Mouse (Mus musculus) liver, adult (tissue): ENCODE data around the gene Dusp21.

Experiments used
- GATA4 ChIP-seq: IDR thresholded peaks from 2 replicates; pipeline ENCODE4 v1.6.1; 2014; ENCODE audit warnings: mild to moderate bottlenecking, low read length; ENCODE audit not compliant: insufficient replicate concordance

Gene Dusp21

DNA sequence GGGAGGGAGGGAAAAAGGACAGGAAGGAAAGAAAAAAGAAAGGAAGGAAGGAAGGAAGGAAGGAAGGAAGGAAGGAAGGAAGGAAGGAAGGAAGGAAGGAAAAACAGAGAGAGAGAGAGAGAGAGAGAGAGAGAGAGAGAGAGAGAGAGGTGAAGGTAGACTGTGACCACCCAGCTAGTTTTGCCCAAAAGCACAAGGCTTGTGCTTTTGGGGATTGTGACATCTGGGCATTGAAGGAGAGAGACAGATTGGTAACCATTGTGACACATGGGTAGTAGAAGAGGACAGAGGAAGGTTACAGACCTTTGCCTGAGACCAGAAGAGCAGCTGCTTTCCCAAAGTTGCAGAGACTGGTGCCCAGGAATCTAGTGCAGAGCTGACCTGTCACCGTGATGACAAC, at the start of gene Dusp21:
Gene Dusp21, plus strand, starts transcription at position 301 of the 400 bp plus-strand sequence.
- no peak for TF ChIP-seq GATA4

DNA sequence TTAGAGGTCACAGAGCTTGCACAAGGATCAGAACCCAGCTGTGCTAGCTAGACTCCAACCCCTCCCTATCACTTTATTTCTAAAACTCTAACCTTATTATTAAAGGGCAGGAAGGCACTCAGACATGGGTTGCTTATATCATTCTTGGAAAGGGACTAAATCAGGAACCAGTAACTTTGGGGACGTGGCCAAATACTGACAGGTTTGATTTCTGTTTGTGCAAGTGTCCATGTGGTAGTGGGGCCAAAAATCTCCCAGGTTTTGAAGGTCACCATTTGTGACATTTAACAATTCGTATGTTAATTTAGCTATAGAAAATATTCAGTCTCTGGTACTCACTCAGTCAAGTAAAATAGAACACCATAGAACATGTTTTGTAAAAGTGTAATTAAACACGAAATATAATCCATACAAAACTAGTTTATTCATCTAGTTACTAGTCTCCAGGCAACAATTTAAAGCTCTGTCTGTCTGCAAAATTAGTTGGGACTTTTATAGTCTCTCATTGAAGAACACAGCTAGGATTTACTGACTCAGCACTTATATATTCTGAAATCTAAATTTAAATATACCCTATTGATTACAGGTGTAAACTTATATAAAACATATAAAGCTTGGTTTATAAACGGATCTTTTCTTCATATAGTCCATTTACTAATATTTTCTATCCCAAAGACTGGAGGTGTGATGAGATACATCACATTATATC, 15.2 kb downstream of the Dusp21 start:
- no peak for TF ChIP-seq GATA4

DNA sequence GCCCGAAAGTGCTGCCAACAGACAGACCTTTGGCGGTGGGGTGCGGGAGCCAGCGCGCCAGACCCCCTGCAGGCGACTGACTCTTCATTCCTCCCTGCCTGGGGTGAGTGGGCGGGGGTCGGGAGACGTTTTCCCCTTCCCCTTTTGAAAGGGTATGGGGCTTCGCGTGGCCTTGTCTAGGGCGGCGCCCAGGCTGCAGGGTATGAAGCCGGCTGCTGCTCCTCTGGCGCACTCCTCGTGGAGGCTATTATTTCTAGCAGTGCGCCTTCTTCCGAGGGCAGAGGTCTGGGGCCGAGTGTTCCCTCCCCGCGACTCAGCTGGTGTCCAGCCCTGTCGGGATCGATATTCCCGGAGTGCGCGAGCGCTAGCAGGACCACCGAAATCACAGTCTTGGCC, 16.1 kb downstream of the Dusp21 start:
- TF ChIP-seq GATA4: no peak

DNA sequence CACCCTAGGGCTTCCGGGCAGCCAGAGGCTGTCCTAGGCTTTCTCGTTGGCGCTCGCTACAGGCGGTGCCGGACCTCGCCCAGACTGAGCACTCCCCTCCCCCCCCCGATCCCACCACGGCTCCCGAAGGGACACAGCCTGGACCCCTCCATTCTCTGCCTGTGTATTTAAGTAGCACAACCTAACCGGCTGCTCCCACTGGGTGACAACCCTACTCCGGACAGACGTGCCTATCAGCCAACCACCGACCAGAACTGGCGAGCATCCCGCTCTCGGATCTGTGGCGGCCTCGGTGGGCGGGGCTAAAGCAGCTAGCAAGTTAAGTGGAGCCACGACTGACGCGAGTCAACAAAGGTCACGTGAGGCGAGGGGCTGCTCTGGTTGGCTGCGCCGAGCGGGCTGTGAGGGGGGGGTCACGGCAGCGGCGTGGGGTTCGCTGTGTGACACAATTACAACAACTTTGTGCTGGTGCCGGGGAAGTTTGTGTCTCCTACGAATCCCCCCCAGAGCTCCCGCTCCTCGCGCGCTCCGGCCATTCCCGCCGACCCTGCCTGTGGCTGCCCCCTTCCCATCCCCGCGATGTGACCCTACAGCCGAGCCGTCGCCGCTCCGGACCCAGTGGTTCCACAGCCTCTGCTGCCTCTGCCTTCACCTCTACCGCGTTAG, 16.7 kb downstream of the Dusp21 start, which contains the start of gene Kdm6a:
Gene Kdm6a, plus strand, starts transcription at position 384 of the 666 bp plus-strand sequence.
- no peak for TF ChIP-seq GATA4

DNA sequence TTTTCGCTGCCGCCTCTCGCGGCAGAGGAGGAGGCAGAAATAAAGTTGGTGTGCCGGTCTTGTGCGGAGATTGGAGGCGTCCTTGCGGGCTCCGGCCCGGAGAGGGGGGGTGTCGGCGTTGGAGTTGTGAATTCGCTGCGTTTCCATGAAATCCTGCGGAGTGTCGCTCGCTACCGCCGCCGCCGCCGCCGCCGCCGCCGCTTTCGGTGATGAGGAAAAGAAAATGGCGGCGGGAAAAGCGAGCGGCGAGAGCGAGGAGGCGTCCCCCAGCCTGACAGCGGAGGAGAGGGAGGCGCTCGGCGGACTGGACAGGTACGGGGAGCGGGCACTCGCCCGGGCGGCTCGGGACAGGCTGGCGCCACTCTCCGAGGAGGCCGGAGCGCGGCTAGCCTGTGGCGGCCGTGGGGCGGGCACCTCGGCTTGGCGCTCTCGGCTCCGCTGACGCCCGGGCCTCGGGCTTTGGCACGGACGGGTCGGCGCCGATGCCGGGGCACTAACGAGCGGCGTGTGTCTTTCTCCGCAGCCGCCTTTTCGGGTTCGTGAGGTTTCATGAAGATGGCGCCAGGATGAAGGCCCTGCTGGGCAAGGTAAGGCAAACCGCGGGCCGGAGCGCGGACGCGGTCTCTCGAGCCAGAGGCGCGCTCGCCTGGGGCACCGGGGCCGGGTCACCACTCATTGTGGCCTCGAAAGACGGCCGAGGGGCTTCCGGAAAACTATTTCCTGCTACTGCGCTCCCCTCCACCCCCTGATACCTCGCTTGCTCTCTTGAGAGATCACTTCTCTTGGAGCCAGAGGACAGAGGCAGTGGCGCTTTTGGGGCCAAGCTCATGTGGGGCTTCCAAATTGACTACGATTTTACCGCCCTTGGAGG, 17.4 kb downstream of the Dusp21 start:
- TF ChIP-seq GATA4: no peak

DNA sequence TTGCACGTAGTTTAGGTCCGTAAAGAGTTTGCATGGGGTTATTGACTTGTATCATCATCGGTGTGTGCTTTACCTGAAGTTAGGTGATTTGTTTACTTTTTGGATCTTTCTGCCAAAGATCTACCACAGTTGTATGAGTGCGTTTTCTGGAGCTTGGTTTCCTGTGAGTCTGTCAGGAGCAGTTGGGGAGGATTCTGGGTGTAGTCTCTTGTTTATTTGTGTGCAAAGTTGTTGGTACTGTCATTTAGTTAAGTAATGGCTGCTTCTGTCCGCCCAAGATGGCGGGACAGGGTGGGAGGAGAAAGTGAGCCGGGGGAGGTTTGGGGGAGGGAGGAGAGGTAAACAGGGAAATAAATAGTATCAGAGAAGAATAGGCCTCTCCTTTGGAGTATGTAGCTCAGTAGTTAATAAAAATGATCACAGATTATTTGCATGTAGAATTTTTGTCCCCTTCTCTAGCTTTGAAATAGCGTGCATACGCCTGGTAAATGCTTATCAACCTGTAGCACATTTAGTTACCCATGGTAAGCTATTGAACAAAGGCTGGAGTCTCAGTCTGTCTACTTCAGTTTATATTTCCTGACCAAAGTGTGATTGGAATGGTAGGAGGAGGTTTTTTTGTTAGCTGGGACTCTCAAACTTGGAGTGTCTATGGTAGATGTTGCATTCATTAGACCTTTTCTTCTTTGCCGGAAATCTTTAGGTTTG, 18.4 kb downstream of the Dusp21 start:
- TF ChIP-seq GATA4: no peak

DNA sequence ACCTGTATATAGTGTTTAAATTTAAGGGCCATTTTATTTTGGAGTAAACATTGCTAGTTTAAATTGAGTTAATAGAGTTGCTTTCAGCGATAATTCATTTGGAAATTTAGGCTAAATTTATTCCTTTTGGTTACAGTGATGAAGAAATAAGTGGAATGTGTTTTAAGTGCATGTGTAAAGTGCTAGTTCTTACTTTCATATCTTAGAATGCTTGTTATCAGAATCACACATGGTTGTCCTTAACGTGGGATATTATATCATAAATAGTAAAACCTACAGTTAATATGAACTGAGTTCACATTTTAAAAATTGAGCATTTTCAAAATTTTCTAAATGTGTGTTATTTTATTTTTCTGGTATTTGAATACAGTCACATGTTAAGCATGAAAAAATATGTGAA, 19.5 kb downstream of the Dusp21 start:
- no peak for TF ChIP-seq GATA4

DNA sequence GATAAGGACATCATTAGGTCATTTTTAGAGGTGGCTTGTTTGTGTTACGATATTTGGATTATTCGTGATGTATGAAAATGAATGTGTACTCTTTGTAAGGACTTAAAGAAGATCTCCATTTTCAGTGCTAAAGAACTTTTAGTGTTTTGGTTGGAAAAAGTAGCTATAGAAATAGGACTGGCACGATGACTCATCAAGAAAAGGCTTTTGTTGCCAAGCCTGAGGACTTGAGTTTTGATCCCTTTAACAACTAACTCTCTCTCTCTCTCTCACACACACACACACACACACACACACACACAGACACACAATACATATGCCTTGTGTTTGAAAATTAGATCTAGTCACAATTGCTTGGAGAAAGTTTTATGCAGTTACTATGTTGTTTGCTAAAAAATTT, 21.3 kb downstream of the Dusp21 start:
- TF ChIP-seq GATA4: no peak

DNA sequence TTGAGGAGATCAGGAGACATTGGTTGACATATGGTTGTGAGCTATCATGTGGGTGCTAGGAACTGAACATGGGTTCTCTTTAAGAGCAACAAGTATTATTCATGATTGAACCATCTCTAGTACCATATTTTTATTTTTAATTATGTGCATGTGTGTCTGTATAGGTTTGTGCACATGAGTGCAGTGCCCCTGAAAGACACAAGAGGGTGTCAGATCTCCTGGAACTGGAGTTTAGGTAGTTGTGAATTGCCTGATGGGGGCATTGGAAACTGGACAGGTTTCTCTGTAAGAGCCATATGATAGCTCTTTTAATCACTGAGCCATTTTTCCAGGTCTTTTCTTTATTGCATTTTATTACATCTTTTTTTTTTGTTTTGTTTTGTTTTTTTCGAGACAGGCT, 23.3 kb downstream of the Dusp21 start:
- TF ChIP-seq GATA4: no peak

DNA sequence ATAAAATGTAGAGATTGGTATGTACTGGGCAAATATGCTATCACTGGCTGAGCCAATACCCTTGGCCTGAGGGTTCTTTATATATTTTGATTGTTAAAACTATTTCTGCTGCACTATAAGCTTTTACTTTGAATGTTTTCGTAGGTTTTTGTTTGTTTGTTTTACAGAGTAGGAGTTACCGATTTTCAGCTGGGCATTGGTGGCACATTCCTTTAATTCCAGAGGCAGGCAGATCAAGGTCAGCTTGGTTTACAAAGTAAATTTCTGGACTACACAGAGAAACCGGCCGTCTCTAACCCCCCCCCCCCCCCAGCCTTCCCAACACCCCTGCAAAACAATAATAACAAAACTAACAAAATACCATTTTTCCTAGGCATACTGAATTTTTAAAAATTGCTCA, 29.2 kb downstream of the Dusp21 start:
- no peak for TF ChIP-seq GATA4

DNA sequence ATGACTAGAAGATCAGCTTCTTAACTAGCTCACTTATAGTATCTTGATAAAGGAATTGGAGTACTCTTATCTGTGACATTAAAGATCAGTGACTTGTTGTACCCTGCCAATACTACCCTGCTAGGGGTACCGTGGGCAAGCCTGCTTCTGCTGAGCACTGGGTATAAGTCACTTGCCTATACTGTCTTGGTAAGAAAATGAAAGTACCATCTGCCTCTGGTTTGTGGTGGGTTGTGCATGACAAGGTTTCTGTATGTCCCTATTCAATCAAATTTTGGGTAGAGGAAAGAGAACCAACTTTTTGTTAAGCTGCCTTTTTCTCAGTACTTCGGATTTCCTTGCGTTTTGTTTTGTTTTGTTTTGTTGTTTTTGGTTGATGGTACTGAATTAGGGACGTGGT, 32.1 kb downstream of the Dusp21 start:
- TF ChIP-seq GATA4: no peak

DNA sequence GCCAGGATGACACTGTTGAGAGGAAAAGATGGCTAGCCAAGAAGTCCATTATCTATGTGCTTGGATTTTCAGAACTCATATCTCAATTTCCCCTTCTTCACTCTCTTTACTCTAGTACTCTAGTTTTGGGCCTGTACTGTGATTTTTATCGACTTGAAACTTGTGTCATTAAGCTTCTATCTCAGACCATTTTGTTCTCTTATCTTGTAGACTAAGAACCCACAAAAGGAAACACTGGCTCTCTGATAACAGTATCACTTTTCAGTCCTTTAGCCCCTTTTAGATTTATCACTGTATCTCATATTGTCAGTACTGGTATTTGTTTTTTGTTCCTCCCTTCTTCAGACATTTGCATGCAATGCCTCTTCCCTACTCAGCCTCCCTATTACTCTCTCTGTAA, 33.8 kb downstream of the Dusp21 start:
- TF ChIP-seq GATA4: no peak

DNA sequence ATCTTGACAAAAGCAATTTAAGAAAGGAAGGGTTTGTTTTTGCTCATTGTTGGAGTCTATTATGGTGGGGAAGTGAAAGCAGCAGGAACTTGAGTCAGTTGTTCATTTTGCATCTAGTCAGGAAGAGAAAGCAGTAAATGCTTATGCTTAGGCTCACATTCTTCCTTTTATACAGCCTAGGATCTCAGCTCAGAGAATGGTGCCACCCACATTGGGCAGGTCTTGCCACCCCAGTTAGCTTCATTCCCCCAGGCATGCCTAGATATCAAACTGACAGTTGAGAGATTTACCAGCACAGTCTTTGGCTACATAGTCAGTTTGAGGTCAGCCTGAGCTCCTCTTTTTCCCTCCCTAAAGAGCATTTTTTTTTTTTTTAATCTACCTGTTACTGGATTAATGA, 41.5 kb downstream of the Dusp21 start:
- no peak for TF ChIP-seq GATA4

DNA sequence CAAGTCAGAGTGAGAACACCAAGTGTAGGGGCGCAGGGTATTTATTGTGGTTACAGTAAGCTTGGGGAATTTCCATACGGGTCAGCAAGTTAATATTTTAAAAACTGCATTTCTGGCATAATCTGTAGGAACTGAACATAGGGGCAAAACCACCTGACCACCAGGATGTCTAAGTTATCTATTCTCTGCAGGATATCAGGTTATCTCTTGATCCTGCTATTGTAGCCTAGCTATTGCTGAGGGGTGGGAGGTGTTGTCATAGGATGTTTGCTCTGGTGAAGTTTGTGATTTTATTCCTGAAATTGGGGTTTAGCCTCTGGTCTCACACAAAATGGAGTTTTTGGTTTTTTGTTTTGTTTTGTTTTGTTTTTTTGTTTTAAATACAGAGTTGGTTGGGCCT, 42.6 kb downstream of the Dusp21 start:
- no peak for TF ChIP-seq GATA4
